ENCODE assay signal across 21 mouse cellular contexts in the genomic region with DNA sequence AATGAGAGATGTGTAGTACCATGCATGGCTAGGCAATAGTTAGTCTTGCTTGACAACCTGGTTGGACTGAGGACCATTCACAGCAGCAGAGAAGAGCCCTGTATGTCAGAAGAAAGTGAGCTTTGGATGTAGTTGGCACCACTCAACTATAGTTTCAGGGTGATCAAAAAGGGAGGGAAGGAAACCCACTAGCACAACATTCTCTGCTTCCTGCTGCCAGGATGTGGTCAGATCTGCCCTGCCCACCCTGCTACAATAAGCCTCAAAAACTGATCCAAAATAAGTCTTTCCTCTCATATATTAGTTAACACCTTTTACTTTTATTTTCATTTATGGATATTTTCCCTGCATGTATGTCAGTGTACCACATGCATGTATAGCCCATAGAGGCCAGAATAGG.
A peak's percentile ranks its signal among the peaks of the same experiment; 100 is the strongest.
DNase-seq lines count a peak whose midpoint lies in the region; ATAC-seq lines count a peak whose summit lies in the region.
"Had no signal": no experiment of that assay in that cellular context is flagged by ENCODE, and none has a peak within 500 bp of the region (broad histone marks: within the 10 kb centered on the region; RNA-seq: fewer than 3 reads in every experiment).

No protein-coding gene starts in this region.

- peak; percentile 14 for DNase-seq in 416B (ENCODE audit: low read depth)
- peak; percentile 29 for DNase-seq in CD4-positive, CD25-positive, alpha-beta regulatory T cell, adult 2 months (ENCODE audit: low read depth, low spot score)
- peak; percentile 50 for DNase-seq in naive thymus-derived CD4-positive, alpha-beta T cell, adult 2 months (ENCODE audit: low read depth)
- DNase-seq in MN1 (ENCODE audit: low spot score): no peak
- DNase-seq in frontal cortex, postnatal 25 days (ENCODE audit: low spot score in 2 of 2): no peak
- no peak for DNase-seq in layer of hippocampus, postnatal 25 days (ENCODE audit: extremely low spot score in 1 of 2, low spot score in 1 of 2)
- DNase-seq: adrenal gland, adult 8-10 months; adrenal gland, postnatal 25 days; cerebellum, adult 11-12 months; cerebellum, adult 8-10 months; cerebellum, postnatal 10 days; cerebellum, postnatal 36 days; gastrocnemius, adult 2 months; gastrocnemius, postnatal 14 days; heart, adult 18-20 months; kidney, adult 18-20 months had no signal

- peak; percentile 43 for ATAC-seq in activated CD4-positive, CD25-positive, alpha-beta regulatory T cell, adult 4 months
- ATAC-seq: forebrain, embryonic 13.5 days; forebrain, embryonic 16.5 days; intestine, embryonic 16.5 days; Patski had no signal

Comparison
In these comparisons a context has a peak if more than half of its experiments do, and no peak if none do; other contexts are left out.
1. DNase-seq: peak in 416B (single experiment), CD4-positive, CD25-positive, alpha-beta regulatory T cell, adult 2 months (single experiment) and naive thymus-derived CD4-positive, alpha-beta T cell, adult 2 months (single experiment); none in MN1 (single experiment), frontal cortex, postnatal 25 days (0 of 2) and layer of hippocampus, postnatal 25 days (0 of 2).